Mouse (Mus musculus) neutrophil, adult 5-6 weeks (primary cell): Measurements from ENCODE around the gene Phf2. TPM values are rescaled to one million over a fixed set of nuclear protein-coding genes. Genes with fewer than 3 reads are reported as not detected.
"Not testable (repeated sequence)": the region's sequence is repeated elsewhere in the genome, so short reads cannot be mapped to it uniquely, and the experiment has no call there.

Experiments
- ATAC-seq: fragments of 151-379, 151-347 bp; 2 replicates; pipeline ENCODE4 v1.8.0; 2017; ENCODE audit warnings: mild to moderate bottlenecking, moderate TSS enrichment; ENCODE audit not compliant: insufficient number of reproducible peaks, poor library complexity, low FRiP score, severe bottlenecking; ENCODE audit errors: extremely low read depth
- total RNA-seq: library from RNA; stranded (forward); fragments of 200-1000 nt; gene quantifications from 2 replicates; pipeline ENCODE4 v1.2.3, GENCODE M21; 2017

Phf2 gene
- total RNA-seq, 1 experiment from 2014 or later, result 19.0 TPM

DNA sequence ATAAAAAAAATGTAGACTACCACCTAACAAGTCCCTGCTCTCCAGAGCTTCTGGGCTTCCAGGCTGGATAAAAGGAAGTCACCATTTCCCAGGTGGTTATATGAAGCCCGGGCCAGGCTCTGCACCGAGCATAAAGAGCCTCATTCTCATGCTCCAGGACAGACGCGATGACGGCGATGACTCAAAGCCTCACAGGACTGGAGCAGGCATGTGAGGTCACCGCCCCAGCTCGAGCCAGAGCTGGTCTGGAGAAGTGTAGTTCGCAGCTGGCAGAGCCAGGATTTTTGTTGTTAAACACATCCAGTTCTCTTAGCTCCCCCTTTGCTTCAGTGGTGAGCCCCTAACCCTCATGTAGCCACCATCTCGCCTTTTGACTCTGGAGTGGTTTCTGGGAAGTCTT, 48.6 kb downstream of the Phf2 start:
- ATAC-seq, result no peak

- no peak for ATAC-seq
These were observed 51.8 kb downstream of the Phf2 start for GRCm38 (mm10) chr13:48819131-48819530.

DNA sequence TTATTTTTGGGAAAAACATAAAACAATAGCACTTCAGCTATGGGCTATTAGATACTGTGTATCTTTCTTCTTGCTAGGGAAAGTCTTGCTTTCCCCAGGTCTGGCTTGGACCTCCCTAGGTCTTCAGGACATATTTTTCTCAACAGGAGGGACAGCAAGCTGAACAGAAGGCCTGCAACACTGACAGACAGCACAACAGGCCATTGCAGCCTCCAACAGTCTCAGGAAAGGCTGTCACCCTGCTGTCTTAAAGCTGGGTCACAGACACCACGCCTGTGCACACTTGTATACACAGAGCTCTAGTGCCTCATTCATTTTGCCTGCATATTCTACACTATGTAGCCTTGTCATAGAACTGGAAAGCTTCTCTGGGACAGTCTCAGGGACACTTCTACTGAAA, 56.5 kb downstream of the Phf2 start:
- ATAC-seq, result no peak

- ATAC-seq, result no peak
These were observed 59.9 kb downstream of the Phf2 start for GRCm38 (mm10) chr13:48810991-48811390.

GRCm38 (mm10) chr13:48810274-48810823, 60.6 kb downstream of the Phf2 start:
- no peak for ATAC-seq

GRCm38 (mm10) chr13:48809668-48810067, 61.3 kb downstream of the Phf2 start:
- ATAC-seq, result not testable (repeated sequence)

- no peak for ATAC-seq
These were observed 63.4 kb downstream of the Phf2 start for GRCm38 (mm10) chr13:48807481-48808031.

DNA sequence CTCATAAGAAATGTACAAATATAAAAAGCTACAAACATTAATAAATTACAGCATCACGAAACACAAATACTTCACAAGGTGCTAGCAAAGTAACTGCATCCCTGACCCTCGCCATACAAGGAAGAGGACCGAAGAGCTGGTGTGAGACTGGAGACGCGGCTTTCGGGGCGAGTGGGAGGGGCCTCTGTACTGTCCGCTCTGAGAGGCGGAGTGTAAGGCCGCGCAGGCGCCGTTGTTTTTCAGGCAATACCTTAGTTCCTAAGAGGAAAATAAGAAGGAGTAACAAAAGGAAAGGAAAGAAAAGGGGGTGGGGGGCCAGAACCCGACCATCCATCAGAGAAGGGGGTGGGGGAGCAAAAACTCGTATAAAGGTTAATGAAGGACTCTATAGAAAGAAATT, 68.7 kb downstream of the Phf2 start:
- ATAC-seq, result no peak

GRCm38 (mm10) chr13:48800850-48801546, 69.9 kb downstream of the Phf2 start:
- no peak for ATAC-seq

- no peak for ATAC-seq
These were observed 72.6 kb downstream of the Phf2 start for GRCm38 (mm10) chr13:48798256-48798771.

- no peak for ATAC-seq
These were observed 74.0 kb downstream of the Phf2 start for GRCm38 (mm10) chr13:48796906-48797305.

DNA sequence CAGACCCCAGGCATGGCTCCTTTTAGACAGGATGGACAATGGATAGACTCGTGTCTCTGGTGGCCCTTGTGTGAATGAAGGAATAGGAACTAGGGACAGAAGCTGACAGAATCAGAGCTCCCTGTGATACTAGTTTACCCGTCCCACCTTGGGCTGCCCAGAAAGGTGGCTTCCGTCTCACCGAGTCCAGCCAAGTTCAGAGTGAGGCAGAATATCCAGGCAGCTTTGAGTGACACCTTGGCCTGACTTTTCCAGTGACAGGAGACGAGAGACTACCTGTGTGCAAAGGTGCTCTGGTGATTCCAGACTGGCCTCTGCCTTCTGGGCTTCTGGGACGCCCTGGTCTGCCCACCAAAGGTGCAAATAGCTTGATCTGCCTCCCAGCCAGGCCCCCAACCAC, 75.2 kb downstream of the Phf2 start:
- no peak for ATAC-seq

DNA sequence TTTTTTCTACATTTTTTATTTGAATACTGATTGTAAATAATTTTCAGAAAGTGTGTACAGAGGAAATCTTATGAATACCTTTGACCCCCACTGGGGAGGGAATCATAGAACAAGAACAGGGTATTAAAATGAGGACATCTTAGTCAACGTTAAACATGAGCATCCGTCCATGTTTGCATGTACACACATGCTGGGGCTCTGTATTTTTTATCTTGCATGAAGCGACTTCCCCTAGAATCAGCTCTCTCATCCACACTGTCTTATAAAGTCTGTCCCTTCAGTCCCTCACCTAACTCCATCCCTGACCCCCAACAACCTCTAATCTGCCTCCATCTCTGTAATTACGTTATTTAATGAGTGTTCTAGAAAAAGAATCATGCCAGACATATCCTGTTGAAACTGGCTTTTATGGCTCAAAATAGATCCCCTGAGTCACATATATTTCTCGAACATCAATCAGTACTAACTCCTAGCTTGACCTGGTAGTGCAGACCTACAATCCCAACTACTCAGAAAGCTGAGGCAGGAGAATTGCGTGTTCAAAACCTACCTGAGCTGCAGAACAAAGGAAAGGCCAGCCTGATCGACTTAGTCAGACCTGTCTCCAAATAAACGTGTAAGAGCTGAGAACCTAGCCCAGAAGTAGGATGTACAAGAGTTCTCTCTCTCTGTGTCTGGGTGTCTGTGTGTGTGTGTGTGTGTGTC, 86.2 kb downstream of the Phf2 start:
- ATAC-seq, result no peak

GRCm38 (mm10) chr13:48784151-48784550, 86.8 kb downstream of the Phf2 start:
- no peak for ATAC-seq

- ATAC-seq, result no peak
These were observed 87.9 kb downstream of the Phf2 start for GRCm38 (mm10) chr13:48782727-48783725.

DNA sequence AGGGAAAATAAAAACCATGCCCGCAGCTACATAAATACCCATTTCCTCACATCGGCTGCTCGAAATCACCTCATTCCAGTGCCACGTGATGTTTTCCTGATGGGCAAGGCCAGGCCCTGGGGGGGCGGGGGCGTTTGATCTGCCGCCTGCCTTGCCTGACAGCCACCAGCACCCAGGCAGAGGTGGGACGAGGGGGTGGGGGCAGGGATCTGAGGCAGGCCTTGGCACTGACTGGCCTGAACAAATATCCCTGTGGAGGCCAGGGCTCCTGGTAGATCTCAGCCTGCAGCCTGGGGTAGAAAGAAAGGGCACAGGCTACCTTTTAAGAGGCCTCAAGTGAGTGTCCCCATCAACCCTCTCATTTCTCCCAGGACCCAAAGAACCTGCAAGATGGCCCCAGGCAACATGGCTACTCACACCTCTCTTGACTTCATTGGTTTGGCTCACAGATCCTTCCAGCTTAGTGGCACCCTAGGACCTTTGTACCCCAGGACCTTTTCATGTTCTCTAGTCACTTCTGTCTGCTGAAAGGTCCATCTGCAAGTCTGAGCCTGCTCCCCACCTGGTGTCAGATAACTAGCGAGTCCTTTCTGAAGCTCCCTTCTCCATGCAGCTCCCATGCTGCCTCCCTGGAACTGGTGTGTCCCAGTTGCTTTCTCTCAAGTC, 90.4 kb downstream of the Phf2 start:
- no peak for ATAC-seq

GRCm38 (mm10) chr13:48779592-48780344, 91.2 kb downstream of the Phf2 start:
- no peak for ATAC-seq

DNA sequence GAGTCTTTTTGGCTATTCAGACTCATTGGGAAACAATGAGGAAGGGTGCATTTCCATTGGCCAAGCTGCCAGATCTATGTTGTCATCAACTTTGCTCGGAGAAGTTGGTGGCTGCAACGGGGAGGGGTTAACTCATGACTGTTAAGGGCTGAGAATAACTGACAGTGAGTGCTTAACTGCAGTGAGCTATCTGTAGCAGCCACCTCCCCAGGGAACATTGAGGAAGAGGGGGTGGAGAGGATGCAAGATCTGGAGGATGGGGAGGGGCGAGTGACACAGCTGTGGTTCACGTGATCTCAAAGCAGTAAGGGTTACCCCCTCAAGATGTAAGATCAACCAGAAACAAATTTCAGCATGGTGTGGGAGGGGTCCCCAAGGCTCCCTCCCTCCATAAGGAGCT, 92.8 kb downstream of the Phf2 start:
- no peak for ATAC-seq
